Mouse (Mus musculus): ENCODE results near the gene Serpina5.
"Not testable (repeated sequence)": the region's sequence is repeated elsewhere in the genome, so short reads cannot be mapped to it uniquely, and the experiment has no call there.

Serpina5 gene

DNA sequence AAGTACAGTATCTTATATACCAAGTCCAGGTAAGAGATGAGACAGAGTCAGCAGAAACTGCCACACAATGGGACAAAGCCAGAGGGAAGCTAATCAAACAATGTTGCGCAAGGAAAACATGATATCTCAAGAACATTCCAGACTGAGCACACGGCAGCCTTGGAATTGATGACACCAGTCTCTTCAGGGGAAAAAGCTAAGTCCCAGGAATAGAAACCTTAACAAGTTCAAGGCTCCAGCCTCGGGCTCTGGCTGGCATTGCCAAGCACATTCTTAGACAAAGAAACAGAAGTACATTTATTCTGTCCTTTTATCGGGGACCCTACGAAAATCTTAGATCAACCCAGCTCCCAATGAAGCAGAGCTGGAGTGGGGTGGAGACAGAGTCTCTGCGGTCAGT, at the start of gene Serpina5:
Gene Serpina5, plus strand, starts transcription at position 346 of the 400 bp plus-strand sequence.
- no peak for DNase-seq (ENCODE audit: low spot score in 2 of 2)

GRCm38 (mm10) chr12:104053995-104054394, 46.9 kb upstream of the Serpina5 start:
- DNase-seq (ENCODE audit: low spot score in 2 of 2): no peak

DNA sequence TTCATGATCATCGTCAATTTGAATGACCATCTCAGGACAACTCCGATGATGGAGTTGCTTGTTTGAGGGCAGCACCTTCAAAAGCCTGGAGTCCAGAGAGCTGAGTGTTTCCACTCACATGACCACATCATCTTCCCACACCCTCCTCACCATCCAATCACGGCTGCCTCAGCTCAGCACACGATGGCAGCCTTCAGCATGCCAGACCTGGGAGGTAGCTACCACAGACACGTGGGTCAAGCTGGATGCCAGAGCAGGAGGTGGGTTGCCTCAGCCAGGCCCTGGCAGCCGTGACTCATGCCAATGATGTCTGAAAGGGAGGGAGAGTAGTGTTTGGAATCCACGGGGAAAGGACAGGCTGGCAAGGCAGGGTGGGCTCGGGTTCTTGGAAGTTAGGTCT, 45.2 kb upstream of the Serpina5 start:
- DNase-seq (ENCODE audit: low spot score in 2 of 2): no peak

- no peak for DNase-seq (ENCODE audit: low spot score in 2 of 2)
Measured at GRCm38 (mm10) chr12:104057050-104057449, 43.9 kb upstream of the Serpina5 start.

- DNase-seq (ENCODE audit: low spot score in 2 of 2): no peak
Measured at GRCm38 (mm10) chr12:104057531-104057930, 43.4 kb upstream of the Serpina5 start.

- DNase-seq (ENCODE audit: low spot score in 2 of 2): no peak
Measured at GRCm38 (mm10) chr12:104060126-104060525, 40.8 kb upstream of the Serpina5 start.

DNA sequence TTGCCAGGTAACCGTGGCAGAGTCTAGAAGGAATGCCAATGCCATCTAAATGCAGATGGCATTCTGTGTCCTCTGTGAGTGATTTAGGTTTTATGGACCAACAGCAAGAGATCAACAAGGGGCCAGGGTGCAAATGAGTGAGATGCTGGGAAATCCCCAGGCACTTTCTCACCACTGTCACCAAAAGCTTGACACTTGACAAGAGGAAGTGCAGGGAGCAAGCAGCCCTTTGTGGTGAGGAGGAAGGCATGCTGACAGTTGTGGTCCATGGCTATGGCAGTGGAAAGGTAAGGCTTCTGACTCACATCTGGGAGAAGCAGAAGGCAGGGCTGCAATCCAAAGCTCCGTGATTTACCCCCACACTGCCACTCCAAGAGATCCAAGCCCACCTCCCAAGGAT, 39.1 kb upstream of the Serpina5 start:
- DNase-seq (ENCODE audit: low spot score in 2 of 2): no peak

- no peak for DNase-seq (ENCODE audit: low spot score in 2 of 2)
Measured at GRCm38 (mm10) chr12:104064532-104064931, 36.4 kb upstream of the Serpina5 start.

DNA sequence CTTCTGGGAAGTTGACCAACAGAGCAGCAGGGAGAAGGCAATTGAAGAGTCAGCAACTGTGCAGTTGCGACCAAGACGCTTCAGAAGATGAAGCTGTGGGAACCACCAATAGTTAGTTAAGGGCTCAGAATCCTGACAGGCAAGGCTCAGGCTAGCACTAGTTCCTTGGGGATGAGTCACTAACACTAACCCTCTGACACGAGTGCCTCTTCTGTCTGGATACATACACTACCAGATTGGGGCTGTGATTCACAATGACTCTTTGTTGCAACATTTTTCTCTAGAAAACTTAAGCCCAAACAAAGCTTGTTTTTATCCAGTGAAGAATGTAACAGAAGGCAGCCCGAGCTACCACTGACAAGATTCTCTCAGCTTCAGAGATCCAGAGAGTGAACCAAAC, 35.9 kb upstream of the Serpina5 start:
- DNase-seq (ENCODE audit: low spot score in 2 of 2): no peak

- peak in 1 of 2 experiments; percentile 26 for DNase-seq (ENCODE audit: low spot score in 2 of 2)
Measured at GRCm38 (mm10) chr12:104066241-104066640, 34.7 kb upstream of the Serpina5 start.

- DNase-seq (ENCODE audit: low spot score in 2 of 2): no peak
Measured at GRCm38 (mm10) chr12:104067549-104067948, 33.4 kb upstream of the Serpina5 start.

GRCm38 (mm10) chr12:104069620-104070019, 31.3 kb upstream of the Serpina5 start:
- DNase-seq (ENCODE audit: low spot score in 2 of 2): peak in 1 of 2 experiments; percentile 40

DNA sequence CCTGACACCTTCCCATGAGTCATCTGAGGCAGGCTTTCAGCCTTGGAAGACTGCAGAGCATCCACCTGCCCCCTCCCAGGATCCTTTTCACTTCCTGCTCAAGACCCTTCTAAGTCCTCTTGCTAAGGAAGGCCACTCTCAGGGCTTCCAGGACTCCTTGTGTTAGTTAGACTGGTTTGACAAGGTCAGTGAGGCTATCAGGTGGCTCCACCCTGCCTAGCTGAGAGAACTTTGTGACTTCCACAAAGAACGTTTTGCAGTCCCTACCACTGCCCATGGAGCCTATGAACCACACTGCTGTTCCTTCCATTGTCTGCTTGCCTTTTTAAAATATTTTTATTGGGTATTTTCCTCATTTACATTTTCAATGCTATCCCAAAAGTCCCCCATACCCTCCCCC, 29.2 kb upstream of the Serpina5 start:
- no peak for DNase-seq (ENCODE audit: low spot score in 2 of 2)

GRCm38 (mm10) chr12:104072286-104072685, 28.6 kb upstream of the Serpina5 start:
- DNase-seq (ENCODE audit: low spot score in 2 of 2): no peak

DNA sequence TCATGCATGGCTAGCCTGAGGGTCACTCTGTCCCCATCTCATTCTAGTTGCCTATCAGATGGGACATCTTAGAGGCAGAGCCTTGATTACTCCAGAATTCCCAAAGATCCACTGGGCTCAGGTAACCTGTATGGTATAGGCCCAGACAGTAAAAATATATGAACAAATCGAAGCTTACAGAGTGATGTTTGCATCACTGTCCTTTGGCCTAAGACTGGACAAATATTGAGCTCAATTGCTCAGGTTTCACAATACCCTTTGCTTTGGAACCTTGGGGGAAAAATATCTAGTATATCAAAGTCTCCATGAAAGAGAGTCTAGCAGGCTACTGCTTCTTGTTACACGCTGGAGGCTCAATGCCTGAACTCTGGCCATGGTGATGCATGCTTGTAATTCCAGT, 10.8 kb upstream of the Serpina5 start:
- DNase-seq (ENCODE audit: low spot score in 2 of 2): no peak

DNA sequence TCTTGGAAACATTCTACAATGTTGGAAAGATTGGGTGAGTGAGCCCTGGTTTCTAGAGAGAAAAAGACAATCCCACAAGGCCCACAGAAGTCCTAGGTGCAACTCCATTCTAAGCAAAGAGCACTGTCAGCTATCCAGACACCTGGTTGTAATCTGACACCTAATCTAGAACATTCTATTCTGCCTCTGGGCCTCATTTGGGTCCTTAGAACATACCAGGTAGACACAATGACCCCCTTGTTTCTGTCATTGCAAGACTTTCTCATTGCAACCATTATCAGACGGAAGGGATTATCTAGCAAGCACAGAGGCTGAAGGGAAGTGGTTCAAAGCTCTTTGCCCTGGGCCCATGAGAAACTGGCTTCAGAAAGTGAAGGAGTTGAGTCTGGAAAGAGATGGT, 9.6 kb upstream of the Serpina5 start:
- no peak for DNase-seq (ENCODE audit: low spot score in 2 of 2)

DNA sequence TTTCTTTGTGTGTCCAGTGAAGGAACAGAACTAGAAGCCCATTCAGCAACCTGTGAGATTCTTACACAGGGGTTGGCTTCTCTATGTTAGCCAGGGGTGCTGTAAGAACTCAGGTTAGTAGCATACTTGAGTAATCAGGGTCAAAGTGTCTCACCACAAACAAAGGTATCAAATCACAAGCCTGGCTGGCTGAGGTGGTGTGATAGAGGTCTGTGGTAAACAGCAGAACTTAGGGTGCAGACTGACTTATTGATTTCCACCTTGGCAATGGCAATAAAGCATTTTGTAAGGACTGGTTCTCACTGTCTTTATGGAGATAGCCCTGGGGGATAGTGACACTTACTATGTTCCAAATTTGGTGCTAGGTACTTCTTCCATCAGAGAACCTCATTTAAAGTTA, 4.9 kb downstream of the Serpina5 start:
- DNase-seq (ENCODE audit: low spot score in 2 of 2): no peak

- DNase-seq (ENCODE audit: low spot score in 2 of 2): no peak
Measured at GRCm38 (mm10) chr12:104106919-104107318, 6.0 kb downstream of the Serpina5 start.

DNA sequence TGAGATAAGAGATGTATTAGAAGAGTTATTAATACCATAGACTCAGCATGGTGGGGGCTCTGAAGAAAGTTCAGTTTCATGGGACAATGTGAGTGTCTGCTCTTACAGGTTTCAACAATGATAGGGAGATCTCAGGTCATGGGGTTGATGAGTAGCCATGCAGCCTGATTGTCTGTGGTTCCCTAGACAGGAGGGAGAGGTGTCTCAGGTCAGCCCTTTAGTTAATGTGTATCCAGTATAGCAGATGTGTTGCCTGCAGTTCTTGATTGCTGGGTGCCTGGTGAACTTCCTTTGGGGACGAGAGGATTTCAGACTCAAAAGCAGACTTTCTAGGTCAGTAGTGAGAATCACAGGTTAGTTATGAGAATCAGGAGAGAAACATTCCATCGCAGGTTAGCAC, 7.6 kb downstream of the Serpina5 start:
- no peak for DNase-seq (ENCODE audit: low spot score in 2 of 2)

DNA sequence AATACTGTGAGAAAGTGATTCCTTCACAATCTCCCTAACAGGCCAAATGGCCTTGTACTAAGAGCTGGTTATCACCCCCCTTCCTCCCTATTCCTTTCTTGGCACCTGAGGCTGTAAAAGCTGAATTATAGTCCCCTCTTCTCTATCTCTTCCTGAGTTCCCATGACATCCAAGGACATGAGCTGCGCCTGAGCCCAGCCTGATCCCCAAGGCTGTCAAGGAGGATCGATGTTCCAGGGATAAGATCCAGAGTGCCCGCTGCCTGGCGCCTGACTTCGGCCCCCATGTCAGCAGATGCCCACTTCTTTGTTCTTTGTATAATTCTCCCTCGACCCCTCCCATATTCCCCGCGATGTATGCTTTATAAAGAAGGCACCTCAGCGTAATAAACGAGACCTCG, 11.4 kb downstream of the Serpina5 start, which contains the start of gene Serpina3a:
Gene Serpina3a, plus strand, starts transcription at position 392 of the 400 bp plus-strand sequence.
- DNase-seq (ENCODE audit: low spot score in 2 of 2): not testable (repeated sequence)

DNA sequence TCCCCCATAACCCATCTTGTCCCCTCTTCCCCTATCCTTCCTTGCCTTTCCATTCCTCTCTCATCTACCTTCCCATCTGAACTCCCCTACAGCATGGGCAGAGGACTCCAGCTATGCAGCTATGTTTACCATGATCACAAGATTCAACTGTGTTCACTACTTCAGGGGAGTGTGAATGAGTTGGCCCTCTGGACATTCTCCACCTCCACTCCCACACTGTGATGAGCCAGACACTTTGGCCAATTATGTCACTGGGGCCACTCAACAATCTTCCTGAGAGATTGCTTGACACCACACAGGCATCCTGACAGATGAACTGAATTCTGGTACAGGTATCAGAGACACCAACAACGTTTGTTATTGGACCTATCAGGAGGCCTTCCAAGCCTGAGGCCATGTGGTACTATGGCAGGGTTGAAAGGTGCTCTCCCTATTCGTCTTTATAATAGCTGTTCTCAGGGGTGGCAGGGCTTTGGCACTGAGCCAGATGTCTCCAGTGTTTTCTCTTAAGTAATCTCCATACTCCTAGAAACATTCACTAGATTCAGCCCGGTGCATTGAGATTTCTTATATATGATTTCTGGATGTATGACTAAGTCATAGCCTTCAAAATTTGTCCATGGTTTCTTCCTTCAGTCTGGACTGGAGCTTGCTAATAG, 14.1 kb downstream of the Serpina5 start:
- DNase-seq (ENCODE audit: low spot score in 2 of 2): no peak

DNA sequence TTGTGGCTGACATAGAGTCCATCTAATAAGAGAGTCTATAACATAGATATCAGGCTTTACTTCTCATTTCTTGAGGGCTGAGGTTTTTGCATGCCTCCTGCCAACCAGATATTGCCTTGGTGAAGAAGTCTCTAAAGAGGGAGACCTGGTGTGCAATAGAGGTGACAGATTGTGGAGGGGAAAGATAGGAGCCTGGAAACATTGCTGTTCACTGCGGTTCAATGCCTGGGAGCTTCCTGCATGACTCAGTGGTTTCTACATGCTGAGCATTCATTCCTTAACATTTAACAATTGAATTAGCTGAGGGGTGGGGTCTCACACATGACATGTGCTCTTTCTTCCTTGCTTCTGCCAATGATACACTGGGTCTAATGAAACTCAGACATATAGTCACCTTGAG, 22.2 kb downstream of the Serpina5 start:
- no peak for DNase-seq (ENCODE audit: low spot score in 2 of 2)

- no peak for DNase-seq (ENCODE audit: low spot score in 2 of 2)
Measured at GRCm38 (mm10) chr12:104123996-104124395, 23.1 kb downstream of the Serpina5 start.

- no peak for DNase-seq (ENCODE audit: low spot score in 2 of 2)
Measured at GRCm38 (mm10) chr12:104125021-104125560, 24.2 kb downstream of the Serpina5 start.

All from spleen, postnatal 14 days (tissue).